In genomic region chrY:10709551-10709950, GRCm38 (mm10) we compare ENCODE assay signal across 10 mouse cellular contexts. TPM values are rescaled to one million over a fixed set of nuclear protein-coding genes. Genes with fewer than 3 reads are reported as not detected.
A peak's percentile ranks its signal among the peaks of the same experiment; 100 is the strongest.
DNase-seq lines count a peak whose midpoint lies in the region.
"Had no signal": no experiment of that assay in that cellular context is flagged by ENCODE, and none has a peak within 500 bp of the region (broad histone marks: within the 10 kb centered on the region; RNA-seq: fewer than 3 reads in every experiment).

No protein-coding gene starts in this region.

- DNase-seq in adrenal gland, adult 18-20 months (ENCODE audit: low spot score in 2 of 2) = peak; percentile 38 to 55
- peak; percentile 20 for DNase-seq in cerebellum, adult 8-10 months
- DNase-seq in gastrocnemius, postnatal 4 days (ENCODE audit: low spot score in 2 of 2) = peak; percentile 15 to 19
- peak; percentile 42 for DNase-seq in heart, postnatal 4 days
- DNase-seq in kidney, postnatal 4 days = peak; percentile 11 to 36
- peak; percentile 55 for DNase-seq in lung, postnatal 36 days
- DNase-seq in testis, postnatal 10 days (ENCODE audit: low spot score) = peak; percentile 49
- DNase-seq in urinary bladder, postnatal 36 days (ENCODE audit: low spot score in 2 of 2) = peak; percentile 33 to 64

RNA-seq across cellular contexts. Expression of gene Gm20777, which starts 42.7 kb away (rescaled TPM):
- not detected for total RNA-seq in adrenal gland, adult 18-20 months (2021)
- not detected for total RNA-seq in gastrocnemius, postnatal 4 days (2021)
- not detected for total RNA-seq in heart, postnatal 4 days (2021)
- total RNA-seq: gastrocnemius, postnatal 10 days; layer of hippocampus, postnatal 25 days had no signal

Comparison
In these comparisons a context has a peak if more than half of its experiments do, and no peak if none do; other contexts are left out.
1. Peak in every context shown above with its lines: DNase-seq.